Mouse (Mus musculus) Patski (cell line): ENCODE results near the gene Palm2. TPM values are rescaled to one million over a fixed set of nuclear protein-coding genes. Genes with fewer than 3 reads are reported as not detected.

Source experiments
- ATAC-seq: fragments of 100-300 bp; one replicate; pipeline ENCODE4 v1.8.0; 2021
- CTCF ChIA-PET: fragments of 350-600 bp; sonication (Branson Sonifier 250); formaldehyde crosslinking; loops from one replicate; lab custom pipeline; 2022; ENCODE audit warnings: inconsistent platforms; lab: Charles Lee
- POLR2A ChIA-PET: fragments of 350-600 bp; sonication (Branson Sonifier 250); formaldehyde crosslinking; loops from one replicate; lab custom pipeline; 2022; ENCODE audit warnings: antibody characterized with exemption, inconsistent platforms; lab: Charles Lee
- DNase-seq: peaks from one replicate; pipeline ENCODE4 v3.0.0-alpha.2; 2011; ENCODE audit warnings: low read depth, low spot score
- H3K27me3 ChIP-seq: fragments of 371-371 bp; one replicate; pipeline ENCODE4 v1.5.1; 2021
- CTCF ChIP-seq: fragments of 100-300 bp; IDR thresholded peaks from one replicate; pipeline ENCODE4 v1.5.1; 2021
- in situ Hi-C: fragments of 300-500 bp; cut with MboI; formaldehyde crosslinking; loops from 3 replicates; pipeline ENCODE4 v1.11.1; 2018; ENCODE audit warnings: low pct_unique_long_range_greater_than_20kb, mixed read lengths
- polyA plus RNA-seq: library from polyadenylated mRNA; unstranded; gene quantifications from one replicate; pipeline ENCODE4 v1.2.3, GENCODE M21; 2021

The Palm2 gene
- polyA plus RNA-seq, 1 experiment from 2014 or later: 0.71 TPM

- no peak for TF ChIP-seq CTCF
- ChIA-PET CTCF (no interaction called here), POLR2A (no interaction called here)
- no peak for DNase-seq
- H3K27me3 ChIP-seq: no peaks in the 10 kb centered on the region
- no peak for ATAC-seq
- in situ Hi-C loops: no loop called here
Measured at GRCm38 (mm10) chr4:57656388-57656787, 222.3 kb downstream of the Palm2 start.

DNA sequence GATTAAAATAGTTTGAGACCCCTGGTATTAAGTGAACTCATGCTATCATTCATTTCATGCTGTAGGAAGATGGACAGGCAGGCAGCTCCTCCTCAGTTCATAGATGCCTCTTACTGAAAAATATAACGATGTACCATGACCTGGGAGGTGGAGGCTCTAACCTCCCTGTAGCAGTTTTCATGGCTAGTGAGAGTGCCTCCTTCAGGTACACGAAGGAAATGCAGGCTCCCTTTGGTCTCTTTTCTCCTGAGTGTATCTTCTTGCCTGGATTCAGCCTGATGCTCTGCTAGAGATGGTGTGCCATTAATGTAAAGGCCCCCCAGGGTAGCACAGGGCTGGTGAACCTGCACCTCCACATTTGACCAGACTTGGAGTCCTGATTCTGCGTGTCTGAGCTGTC, 222.8 kb downstream of the Palm2 start:
- ChIA-PET POLR2A (no interaction called here), CTCF (no interaction called here)
- in situ Hi-C loops: no loop called here
- ATAC-seq: no peak
- TF ChIP-seq CTCF: no peak
- no peak for DNase-seq
- no peaks in the 10 kb centered on the region for H3K27me3 ChIP-seq

- DNase-seq: no peak
- TF ChIP-seq CTCF: no peak
- in situ Hi-C loops: no loop called here
- no peaks in the 10 kb centered on the region for H3K27me3 ChIP-seq
- ATAC-seq: no peak
- ChIA-PET CTCF (no interaction called here), POLR2A (no interaction called here)
Measured at GRCm38 (mm10) chr4:57660470-57660869, 226.4 kb downstream of the Palm2 start.

DNA sequence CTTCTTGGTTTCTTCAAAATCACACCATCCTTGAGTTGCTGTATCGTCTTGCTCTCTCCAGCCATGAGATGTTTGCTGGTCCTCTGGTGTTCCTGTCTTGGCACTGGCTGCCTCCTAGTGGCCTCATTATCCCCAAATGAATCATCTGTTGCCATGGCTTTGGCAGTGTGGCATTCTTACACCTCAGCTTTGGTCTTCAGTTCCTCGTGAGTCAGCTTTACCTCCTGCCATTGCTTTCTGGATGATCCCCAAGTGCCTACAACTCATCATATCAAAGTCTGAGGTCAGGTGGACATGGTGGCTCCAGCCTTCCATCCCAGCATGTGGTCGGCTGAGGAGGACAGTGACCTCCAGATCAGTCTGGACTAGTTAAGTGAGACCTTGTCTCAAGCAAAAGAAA, 232.1 kb downstream of the Palm2 start:
- CTCF ChIA-PET: no interaction called here
- no peak for DNase-seq
- in situ Hi-C loops: no loop called here

DNA sequence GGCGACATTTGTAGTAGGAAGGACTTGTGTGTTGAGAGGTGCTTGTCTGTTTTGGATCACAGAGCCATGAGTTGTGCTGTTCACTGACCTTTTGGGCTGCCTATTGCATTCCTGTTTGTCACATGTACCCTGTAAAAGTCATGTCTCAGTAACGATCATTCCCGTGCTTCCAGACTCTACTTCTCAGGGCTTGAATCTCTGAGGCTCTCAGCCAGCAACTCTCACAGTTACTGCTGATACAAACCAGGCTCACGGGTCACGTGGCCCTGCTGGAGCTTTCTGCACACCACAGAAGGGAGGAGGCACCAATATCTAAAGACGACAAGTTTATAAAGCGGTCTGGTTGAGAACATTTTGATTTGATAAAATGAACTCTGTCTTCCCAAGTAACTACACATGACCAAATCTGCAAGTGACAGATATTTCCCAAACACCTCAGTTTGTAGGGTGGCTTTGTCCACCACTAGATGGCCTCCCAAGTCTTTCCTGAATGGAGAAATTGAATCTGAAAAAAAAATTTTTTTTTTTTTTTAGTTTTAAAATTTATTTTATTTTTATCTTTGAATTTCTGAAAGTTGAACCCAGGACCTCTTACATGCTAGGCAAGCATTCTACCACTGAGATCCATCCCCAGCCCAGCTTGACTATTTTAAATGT, 236.9 kb downstream of the Palm2 start:
- POLR2A ChIA-PET: no interaction called here
- in situ Hi-C loops: loop anchor here (5.0 kb wide), 3 partner anchors 111 to 406 kb away; no protein-coding TSS in a partner anchor
- ATAC-seq: no peak
- TF ChIP-seq CTCF: peak; percentile 55
- DNase-seq: no peak
- no peaks in the 10 kb centered on the region for H3K27me3 ChIP-seq
- CTCF ChIA-PET: interaction anchor here (0.7 to 3.4 kb wide), 14 partner anchors 9 to 231 kb away, joined by 3 to 23 read pairs (median 4); no protein-coding TSS in a partner anchor

More for the DNA sequence above, 232.1 kb downstream of the Palm2 start:
- no peak for ATAC-seq
- H3K27me3 ChIP-seq: no peaks in the 10 kb centered on the region
- POLR2A ChIA-PET: no interaction called here
- TF ChIP-seq CTCF: peak; percentile 13

DNA sequence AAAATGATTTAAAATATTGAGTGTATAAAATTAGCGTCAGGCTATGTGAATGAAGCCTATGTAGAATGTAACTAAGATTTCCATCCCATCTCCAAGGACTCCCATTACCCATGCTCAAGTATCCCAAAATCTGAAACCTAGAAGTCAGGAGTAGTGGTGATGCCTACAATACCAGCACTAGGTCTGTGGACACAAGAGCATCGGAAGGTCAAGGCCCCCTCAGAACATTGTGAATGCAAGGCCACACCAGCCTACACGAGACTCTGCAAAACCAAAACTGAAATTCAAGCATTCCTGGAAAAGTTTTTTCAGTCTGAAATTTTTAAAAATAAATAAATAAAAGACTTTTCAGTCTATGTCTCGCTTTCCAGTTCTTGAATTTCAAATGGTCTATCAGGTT, 238.5 kb downstream of the Palm2 start:
- ATAC-seq (no peak), DNase-seq (no peak)
- no peaks in the 10 kb centered on the region for H3K27me3 ChIP-seq
- no peak for TF ChIP-seq CTCF
- ChIA-PET POLR2A (no interaction called here), CTCF (interaction anchor here (0.9 to 3.4 kb wide), 6 partner anchors 123 to 230 kb away, joined by 3 to 23 read pairs (median 3); no protein-coding TSS in a partner anchor)
- in situ Hi-C loops: loop anchor here (5.0 kb wide), 3 partner anchors 110 to 405 kb away; no protein-coding TSS in a partner anchor

DNA sequence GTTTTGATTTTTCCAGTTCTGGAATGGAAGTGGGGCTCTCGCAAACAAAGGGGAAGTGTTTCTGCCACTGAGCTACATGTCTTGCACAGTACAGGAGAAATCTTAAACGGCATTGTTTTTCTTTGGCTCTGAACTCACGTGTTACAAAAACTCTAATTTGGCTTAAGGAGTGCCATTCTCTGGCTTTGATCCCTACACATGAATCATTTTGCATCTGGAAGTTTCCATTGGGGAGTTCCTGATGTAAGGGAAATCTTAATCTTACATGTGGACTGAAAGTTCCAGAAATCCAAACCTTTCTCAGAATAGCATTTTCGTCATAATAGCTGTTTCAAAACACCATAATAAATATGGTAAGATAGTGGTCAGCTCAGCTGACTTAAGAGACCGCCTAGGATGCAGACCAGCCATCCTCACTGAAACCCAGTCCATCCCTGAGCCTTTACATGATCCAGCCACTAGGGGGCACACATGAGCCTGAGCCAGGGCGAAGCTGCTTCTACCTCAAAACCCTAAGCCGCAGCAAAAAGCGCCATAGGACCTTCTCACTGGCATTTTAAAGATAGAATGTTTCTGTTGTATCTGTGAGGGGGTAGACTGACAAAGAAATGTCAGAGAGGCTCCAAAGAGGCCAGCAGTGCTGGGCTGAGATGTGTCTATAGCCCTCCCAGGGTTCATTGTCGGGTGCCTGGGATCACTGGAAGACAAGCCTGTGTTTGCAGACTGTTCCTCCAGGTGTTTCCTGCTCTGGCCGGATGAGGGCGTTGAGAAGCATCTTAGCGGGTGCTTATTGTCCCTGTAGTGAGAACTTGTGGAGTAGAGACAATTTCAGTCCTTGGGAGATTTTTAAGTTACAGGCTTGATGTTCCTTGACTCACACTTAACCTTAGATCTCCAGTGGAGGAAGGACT, 239.2 kb downstream of the Palm2 start:
- TF ChIP-seq CTCF: peak; percentile 70
- CTCF ChIA-PET: interaction anchor here (0.6 to 3.4 kb wide), 7 partner anchors 122 to 422 kb away, joined by 3 to 23 read pairs (median 3); no protein-coding TSS in a partner anchor
- ATAC-seq (no peak), DNase-seq (peak; percentile 39)
- in situ Hi-C loops: loop anchor here (5.0 kb wide), 3 partner anchors 109 to 404 kb away; no protein-coding TSS in a partner anchor
- H3K27me3 ChIP-seq: no peaks in the 10 kb centered on the region
- POLR2A ChIA-PET: no interaction called here

- in situ Hi-C loops: loop anchor here (5.0 kb wide), 3 partner anchors 108 to 403 kb away; no protein-coding TSS in a partner anchor
- no peak for TF ChIP-seq CTCF
- ATAC-seq (no peak), DNase-seq (no peak)
- H3K27me3 ChIP-seq: no peaks in the 10 kb centered on the region
- ChIA-PET POLR2A (interaction anchor here (0.6 kb wide), 1 partner anchor 218 kb away, joined by 3 read pairs; no protein-coding TSS in a partner anchor), CTCF (interaction anchor here (1.1 kb wide), 1 partner anchor 28 kb away, joined by 3 read pairs; no protein-coding TSS in a partner anchor)
Measured at GRCm38 (mm10) chr4:57674351-57674750, 240.3 kb downstream of the Palm2 start.

- DNase-seq (no peak), ATAC-seq (no peak)
- TF ChIP-seq CTCF: no peak
- no peaks in the 10 kb centered on the region for H3K27me3 ChIP-seq
- in situ Hi-C loops: no loop called here
- CTCF ChIA-PET: interaction anchor here (1.1 kb wide), 1 partner anchor 27 kb away, joined by 3 read pairs; no protein-coding TSS in a partner anchor
- POLR2A ChIA-PET: interaction anchor here (1.1 kb wide), 1 partner anchor 107 kb away, joined by 3 read pairs; no protein-coding TSS in a partner anchor
Measured at GRCm38 (mm10) chr4:57675387-57675786, 241.3 kb downstream of the Palm2 start.

- ATAC-seq (no peak), DNase-seq (no peak)
- CTCF ChIA-PET: no interaction called here
- no peak for TF ChIP-seq CTCF
- no peaks in the 10 kb centered on the region for H3K27me3 ChIP-seq
- POLR2A ChIA-PET: no interaction called here
- in situ Hi-C loops: no loop called here
Measured at GRCm38 (mm10) chr4:57677916-57678315, 243.9 kb downstream of the Palm2 start.
